Mouse (Mus musculus): ENCODE results near the gene C2cd5.

DNA sequence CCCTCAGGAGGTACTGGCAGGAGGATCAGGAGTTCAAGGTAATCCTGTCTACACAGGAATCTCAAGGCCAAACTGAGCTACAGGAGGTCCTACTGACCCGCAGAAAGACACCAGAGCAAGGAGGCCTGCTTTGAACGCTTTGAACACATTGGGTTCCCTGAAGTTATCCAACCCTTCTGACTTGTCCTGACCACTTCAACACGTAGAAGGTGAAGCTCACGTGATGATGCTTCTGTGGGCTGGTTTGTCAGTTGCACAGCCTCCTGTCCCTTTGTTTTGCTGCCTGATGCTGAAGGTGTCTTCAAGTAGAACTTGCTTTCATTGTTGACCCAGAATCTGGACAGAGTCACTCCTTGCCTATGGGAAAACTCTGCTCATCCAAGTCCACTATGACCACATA lies 7.7 kb upstream of the C2cd5 start:
- TF ChIP-seq HCFC1 (IDR thresholded peaks at IDR 0.05; ENCODE audit: borderline replicate concordance, insufficient read depth, low read length), result no peak
- 0 out of 2 replicates have a peak, but pooled peaks have one; percentile 3 for TF ChIP-seq ZC3H11A (IDR thresholded peaks at IDR 0.05; ENCODE audit: borderline replicate concordance, low read depth, low read length)
- TF ChIP-seq MAFK (IDR thresholded peaks at IDR 0.05; ENCODE audit: insufficient read depth, low read depth, low read length), result no peak

All from ES-E14 (cell line).